Mouse (Mus musculus) heart, adult 2 months (tissue): ENCODE measurements around the gene Mcm7. TPM values are rescaled to one million over a fixed set of nuclear protein-coding genes. Genes with fewer than 3 reads are reported as not detected.
A peak's percentile ranks its signal among the peaks of the same experiment; 100 is the strongest.
"Not testable (repeated sequence)": the region's sequence is repeated elsewhere in the genome, so short reads cannot be mapped to it uniquely, and the experiment has no call there.

ENCODE experiments used
- DNase-seq, 2 experiments: peaks; one replicate each; pipeline ENCODE4 v3.0.0; 2021
- H3K27ac ChIP-seq: fragments of 200-600 bp; 2 replicates; pipeline ENCODE4 v1.8.1; 2022
- H3K27me3 ChIP-seq: fragments of 200-500 bp; 2 replicates; pipeline ENCODE4 v1.6.1; 2012; ENCODE audit warnings: mild to moderate bottlenecking, low read length, inconsistent platforms, mixed read lengths; ENCODE audit not compliant: control insufficient read depth, insufficient read depth
- H3K36me3 ChIP-seq: fragments of 200-500 bp; 2 replicates; pipeline ENCODE4 v1.6.1; 2012; ENCODE audit warnings: low read length, inconsistent platforms; ENCODE audit not compliant: control insufficient read depth, insufficient read depth
- H3K4me1 ChIP-seq: fragments of 200-500 bp; 2 replicates; pipeline ENCODE4 v1.6.1; 2011; ENCODE audit warnings: low read length; ENCODE audit not compliant: control insufficient read depth, insufficient read depth
- H3K4me3 ChIP-seq: fragments of 200-600 bp; 2 replicates; pipeline ENCODE4 v1.8.1; 2022
- H3K79me2 ChIP-seq: fragments of 200-500 bp; replicated peaks from 2 replicates; pipeline ENCODE4 v1.6.1; 2012; ENCODE audit warnings: mild to moderate bottlenecking, inconsistent platforms, low read length, moderate library complexity, mixed read lengths; ENCODE audit not compliant: control insufficient read depth, insufficient read depth
- H3K9ac ChIP-seq: fragments of 200-500 bp; 2 replicates; pipeline ENCODE4 v1.6.1; 2012; ENCODE audit warnings: low read depth, mild to moderate bottlenecking, control low read depth, inconsistent platforms, low read length, mixed read lengths
- CTCF ChIP-seq: fragments of 200-600 bp; IDR thresholded peaks from 2 replicates; pipeline ENCODE4 v1.8.1; 2022; ENCODE audit warnings: antibody characterized with exemption, mild to moderate bottlenecking, moderate library complexity
- EP300 ChIP-seq: fragments of 200-500 bp; IDR thresholded peaks from 2 replicates; pipeline ENCODE4 v1.6.1; 2011; ENCODE audit warnings: low read depth, low read length, control low read depth; ENCODE audit not compliant: insufficient read depth
- POLR2A ChIP-seq: fragments of 200-500 bp; IDR thresholded peaks from 2 replicates; pipeline ENCODE4 v1.6.1; 2011; ENCODE audit warnings: mild to moderate bottlenecking, low read depth, low read length, control low read depth; ENCODE audit not compliant: insufficient read depth
- WGBS: fragments of 180-500 bp; shearing (Covaris S2); methylation state at CpG from one replicate; pipeline ENCODE4 v1.1.7; 2018; 5-methylcytosine and 5-hydroxymethylcytosine counted together
- intact Hi-C: fragments of 180-260 bp; cut with DNase I; formaldehyde crosslinking; loops from one replicate; pipeline ENCODE4 v1.15.1; 2025
- long read RNA-seq: library from polyadenylated mRNA; stranded (forward); transcript quantifications from one replicate; pipeline ENCODE4 v2.0.0, GENCODE M21; 2021
- polyA plus RNA-seq: library from polyadenylated mRNA; depleted of rRNA; stranded (reverse); fragments of >200 nt; gene quantifications from 2 replicates; pipeline ENCODE4 v1.2.3, GENCODE M21; 2012; rRNA removed
- total RNA-seq, 2 experiments: library from RNA; stranded (reverse); gene quantifications; 2 replicates each; pipeline ENCODE4 v1.2.3; 2021

The Mcm7 gene
- total RNA-seq (1 to 10 TPM; 8.8 to 9.6 TPM), polyA plus RNA-seq (8.5 and 9.8 TPM in 2 replicates)
- long read RNA-seq, partial matches to known transcripts, result 3 of 11 reads
- long read RNA-seq, other reads (novel, unspliced or antisense), result 4 of 11 reads

GRCm38 (mm10) chr5:138171695-138172491 lies at the start of gene Mcm7, which contains the start of gene Ap4m1:
Gene Mcm7 (minus strand): TSS chr5:138172422.
Gene Ap4m1 (plus strand): TSS chr5:138172002.
- Histone ChIP-seq H3K36me3 (no peaks in the 10 kb centered on the region), H3K27ac (peak within 1 kb of the TSS; percentile 96), H3K9ac (peak within 1 kb of the TSS; percentile 77), H3K27me3 (no peaks in the 10 kb centered on the region), H3K4me1 (peaks cover 4% of the 10 kb centered on the region), H3K4me3 (peak within 1 kb of the TSS; percentile 87), H3K79me2 (no peaks in the 10 kb centered on the region)
- DNase-seq, result peak; percentile 98
- intact Hi-C loops, result loop anchor here (1.0 to 2.0 kb wide), 2 partner anchors 15 to 17 kb away; partner anchors contain the start of genes Cnpy4, Taf6 and Zfp113
- peak; percentile 47 for TF ChIP-seq CTCF
- TF ChIP-seq EP300, result no peak
- peak; percentile 60 for TF ChIP-seq POLR2A
- under 1% methylated on average over 54 of the region's 54 CpGs for WGBS

- Histone ChIP-seq H3K4me3 (no peak overlapping the region), H3K36me3 (no peaks in the 10 kb centered on the region), H3K27me3 (no peaks in the 10 kb centered on the region), H3K79me2 (no peaks in the 10 kb centered on the region), H3K9ac (no peak overlapping the region), H3K4me1 (no peaks in the 10 kb centered on the region), H3K27ac (no peak overlapping the region)
- TF ChIP-seq POLR2A (no peak), CTCF (no peak), EP300 (no peak)
- intact Hi-C loops, result loop anchor here (5.0 kb wide), 1 partner anchor 252 kb away; no protein-coding TSS in a partner anchor
- WGBS, result 40% methylated on average over 2 of the region's 2 CpGs
- no peak for DNase-seq
These were observed 47.6 kb upstream of the Mcm7 start for GRCm38 (mm10) chr5:138219864-138220263.

- H3K79me2 ChIP-seq, intact Hi-C loops, H3K27me3 ChIP-seq, H3K4me3 ChIP-seq, H3K4me1 ChIP-seq, H3K9ac ChIP-seq, H3K36me3 ChIP-seq, DNase-seq, H3K27ac ChIP-seq: not testable (repeated sequence)
- WGBS, result 91% methylated on average over 13 of the region's 13 CpGs
These were observed 44.4 kb upstream of the Mcm7 start for GRCm38 (mm10) chr5:138216632-138217031.

GRCm38 (mm10) chr5:138207873-138208272 lies 35.7 kb upstream of the Mcm7 start:
- Histone ChIP-seq H3K4me3 (no peak overlapping the region), H3K79me2 (no peaks in the 10 kb centered on the region), H3K9ac (no peak overlapping the region), H3K36me3 (no peaks in the 10 kb centered on the region), H3K4me1 (no peaks in the 10 kb centered on the region), H3K27me3 (no peaks in the 10 kb centered on the region), H3K27ac (no peak overlapping the region)
- DNase-seq, result no peak
- intact Hi-C loops, result no loop called here
- TF ChIP-seq CTCF, result no peak
- no peak for TF ChIP-seq POLR2A
- no peak for TF ChIP-seq EP300
- 77% methylated on average over 4 of the region's 4 CpGs for WGBS

- H3K9ac ChIP-seq, result no peak overlapping the region
- intact Hi-C loops, result no loop called here
- no peaks in the 10 kb centered on the region for H3K79me2 ChIP-seq
- H3K4me3 ChIP-seq, result no peak overlapping the region
- no peak for TF ChIP-seq POLR2A
- no peak for TF ChIP-seq CTCF
- no peak for TF ChIP-seq EP300
- H3K27me3 ChIP-seq, result no peaks in the 10 kb centered on the region
- H3K36me3 ChIP-seq, result no peaks in the 10 kb centered on the region
- 76% methylated on average over 1 of the region's 1 CpGs for WGBS
- H3K27ac ChIP-seq, result no peak overlapping the region
- H3K4me1 ChIP-seq, result no peaks in the 10 kb centered on the region
- no peak for DNase-seq
These were observed 35.0 kb upstream of the Mcm7 start for GRCm38 (mm10) chr5:138207253-138207652.

- H3K9ac ChIP-seq, result no peak overlapping the region
- H3K36me3 ChIP-seq, result no peaks in the 10 kb centered on the region
- H3K79me2 ChIP-seq, result no peaks in the 10 kb centered on the region
- no peak overlapping the region for H3K27ac ChIP-seq
- no peaks in the 10 kb centered on the region for H3K4me1 ChIP-seq
- no peak for DNase-seq
- no peak for TF ChIP-seq CTCF
- TF ChIP-seq POLR2A, result no peak
- TF ChIP-seq EP300, result no peak
- 85% methylated on average over 3 of the region's 3 CpGs for WGBS
- no peaks in the 10 kb centered on the region for H3K27me3 ChIP-seq
- intact Hi-C loops, result loop anchor here (2.0 kb wide), 1 partner anchor 47 kb away; no protein-coding TSS in a partner anchor
- no peak overlapping the region for H3K4me3 ChIP-seq
These were observed 29.9 kb upstream of the Mcm7 start for GRCm38 (mm10) chr5:138202086-138202485.
